Mouse (Mus musculus) olfactory bulb, adult 2 months (tissue): ENCODE data around the gene Plrg1.

ENCODE experiments used
- CTCF ChIP-seq: fragments of 200-500 bp; IDR thresholded peaks from 2 replicates; pipeline ENCODE4 v1.5.1; 2012; ENCODE audit warnings: low read depth, mild to moderate bottlenecking, low read length, moderate library complexity; ENCODE audit not compliant: insufficient read depth
- POLR2A ChIP-seq: fragments of 200-500 bp; IDR thresholded peaks from 2 replicates; pipeline ENCODE4 v1.6.1; 2012; ENCODE audit warnings: mild to moderate bottlenecking, low read depth, low read length, moderate library complexity; ENCODE audit not compliant: insufficient read depth

DNA sequence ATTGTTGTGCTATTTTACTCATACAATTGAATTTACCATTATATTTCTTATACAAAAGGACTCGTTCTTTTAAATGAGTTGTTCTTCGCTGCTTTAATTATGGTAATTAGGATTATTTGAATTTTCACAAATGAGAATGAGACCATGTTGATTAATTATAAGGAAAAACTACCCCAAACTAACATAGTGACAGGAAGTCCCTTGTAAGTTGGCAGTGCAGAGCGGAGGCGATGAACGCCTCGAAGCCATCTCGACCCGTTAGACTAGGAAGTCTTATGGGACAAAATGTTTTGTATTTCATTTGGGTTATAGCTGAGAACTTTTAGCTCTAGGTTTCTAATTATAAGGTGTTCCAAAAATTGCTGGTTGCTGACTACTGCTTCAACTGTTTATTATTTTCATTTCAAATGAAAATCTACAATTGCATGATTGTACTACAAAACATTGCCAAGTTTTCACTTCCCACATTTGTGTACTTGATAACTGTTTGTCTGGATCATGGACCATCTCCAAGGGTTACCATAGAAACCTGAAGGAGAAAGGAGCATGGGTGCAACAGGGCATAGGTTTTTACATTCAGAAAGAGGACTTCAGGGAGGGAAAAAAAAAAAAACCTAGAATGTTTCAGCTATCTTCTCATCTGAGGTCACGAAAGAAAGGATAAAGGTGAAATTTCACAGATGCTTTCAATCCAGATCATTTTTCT lies 27.6 kb upstream of the Plrg1 start:
- TF ChIP-seq CTCF (no peak), POLR2A (no peak)
